Mouse (Mus musculus): ENCODE data around the gene Eya2. TPM values are rescaled to one million over a fixed set of nuclear protein-coding genes. Genes with fewer than 3 reads are reported as not detected.

The Eya2 gene
- polyA plus RNA-seq, 2 experiments = 18.8 to 32.6 TPM

GRCm38 (mm10) chr2:165600926-165601325, 6.1 kb downstream of the Eya2 start:
- Histone ChIP-seq H3K27me3 (ENCODE audit: control insufficient read depth, insufficient read depth, low read length) (peaks cover 21% of the 10 kb centered on the region), H3K9me3 (ENCODE audit: control insufficient read depth, low read length) (no peaks in the 10 kb centered on the region), H3K9ac (ENCODE audit: low read depth, low read length, severe bottlenecking) (no peak overlapping the region), H3K4me1 (ENCODE audit: control insufficient read depth, insufficient read depth, low read length) (peaks cover 46% of the 10 kb centered on the region), H3K4me2 (replicated peaks; ENCODE audit: low read depth, low read length, severe bottlenecking) (no peak overlapping the region; the same call in 1 of the 2 replicates), H3K36me3 (ENCODE audit: control insufficient read depth, insufficient read depth, low read length) (no peaks in the 10 kb centered on the region), H3K4me3 (replicated peaks; ENCODE audit: low read length) (no peak overlapping the region), H3K27ac (replicated peaks; ENCODE audit: low read depth, low read length) (0 out of 2 replicates have a peak overlapping the region, but pooled peaks have one; percentile 10)
- DNase-seq (ENCODE audit: low spot score) (peak; percentile 36), ATAC-seq (ENCODE audit: low FRiP score, low read depth) (0 out of 2 replicates have a peak, but pooled peaks have one; percentile 14)
- TF ChIP-seq POLR2A (IDR thresholded peaks at IDR 0.05; ENCODE audit: borderline replicate concordance, extremely low read depth, insufficient read depth, insufficient read length) = no peak
- 33% methylated on average over 13 of the region's 13 CpGs for WGBS

DNA sequence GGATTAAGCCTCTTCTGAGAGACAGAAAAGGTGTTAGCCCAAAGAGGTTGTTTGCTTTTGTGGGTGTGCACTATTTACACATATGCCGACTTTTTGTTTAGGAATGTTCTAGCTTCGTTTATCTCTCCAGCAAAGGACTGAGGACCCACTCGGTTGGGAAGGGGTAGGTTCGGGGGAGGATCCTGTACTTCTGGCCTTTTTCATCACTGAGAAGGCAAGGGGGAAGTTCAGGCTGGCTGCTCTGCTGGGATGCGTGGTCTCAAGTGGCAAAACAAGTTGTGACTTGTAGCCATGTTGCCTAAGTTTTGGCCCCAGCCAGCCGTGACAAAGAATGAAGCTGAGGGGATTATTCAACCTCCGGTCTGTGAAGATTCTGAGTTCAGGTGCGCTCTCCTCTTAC, 6.8 kb downstream of the Eya2 start:
- WGBS = 45% methylated on average over 8 of the region's 8 CpGs
- Histone ChIP-seq H3K9me3 (ENCODE audit: control insufficient read depth, low read length) (no peaks in the 10 kb centered on the region), H3K4me2 (replicated peaks; ENCODE audit: low read depth, low read length, severe bottlenecking) (no peak overlapping the region), H3K4me1 (ENCODE audit: control insufficient read depth, insufficient read depth, low read length) (peaks cover 41% of the 10 kb centered on the region), H3K4me3 (replicated peaks; ENCODE audit: low read length) (no peak overlapping the region), H3K27ac (replicated peaks; ENCODE audit: low read depth, low read length) (no peak overlapping the region), H3K27me3 (ENCODE audit: control insufficient read depth, insufficient read depth, low read length) (peaks cover 15% of the 10 kb centered on the region), H3K9ac (ENCODE audit: low read depth, low read length, severe bottlenecking) (no peak overlapping the region), H3K36me3 (ENCODE audit: control insufficient read depth, insufficient read depth, low read length) (no peaks in the 10 kb centered on the region)
- no peak for TF ChIP-seq POLR2A (IDR thresholded peaks at IDR 0.05; ENCODE audit: borderline replicate concordance, extremely low read depth, insufficient read depth, insufficient read length)
- DNase-seq (ENCODE audit: low spot score) (no peak), ATAC-seq (ENCODE audit: low FRiP score, low read depth) (no peak)

GRCm38 (mm10) chr2:165603775-165604174, 8.9 kb downstream of the Eya2 start:
- Histone ChIP-seq H3K4me1 (ENCODE audit: control insufficient read depth, insufficient read depth, low read length) (peaks cover 29% of the 10 kb centered on the region), H3K9ac (ENCODE audit: low read depth, low read length, severe bottlenecking) (no peak overlapping the region), H3K27ac (replicated peaks; ENCODE audit: low read depth, low read length) (no peak overlapping the region), H3K36me3 (ENCODE audit: control insufficient read depth, insufficient read depth, low read length) (no peaks in the 10 kb centered on the region), H3K9me3 (ENCODE audit: control insufficient read depth, low read length) (no peaks in the 10 kb centered on the region), H3K4me3 (replicated peaks; ENCODE audit: low read length) (no peak overlapping the region), H3K4me2 (replicated peaks; ENCODE audit: low read depth, low read length, severe bottlenecking) (no peak overlapping the region), H3K27me3 (ENCODE audit: control insufficient read depth, insufficient read depth, low read length) (no peaks in the 10 kb centered on the region)
- DNase-seq (ENCODE audit: low spot score) = no peak
- ATAC-seq (ENCODE audit: low FRiP score, low read depth) = no peak
- no peak for TF ChIP-seq POLR2A (IDR thresholded peaks at IDR 0.05; ENCODE audit: borderline replicate concordance, extremely low read depth, insufficient read depth, insufficient read length)
- 50% methylated on average over 8 of the region's 8 CpGs for WGBS

DNA sequence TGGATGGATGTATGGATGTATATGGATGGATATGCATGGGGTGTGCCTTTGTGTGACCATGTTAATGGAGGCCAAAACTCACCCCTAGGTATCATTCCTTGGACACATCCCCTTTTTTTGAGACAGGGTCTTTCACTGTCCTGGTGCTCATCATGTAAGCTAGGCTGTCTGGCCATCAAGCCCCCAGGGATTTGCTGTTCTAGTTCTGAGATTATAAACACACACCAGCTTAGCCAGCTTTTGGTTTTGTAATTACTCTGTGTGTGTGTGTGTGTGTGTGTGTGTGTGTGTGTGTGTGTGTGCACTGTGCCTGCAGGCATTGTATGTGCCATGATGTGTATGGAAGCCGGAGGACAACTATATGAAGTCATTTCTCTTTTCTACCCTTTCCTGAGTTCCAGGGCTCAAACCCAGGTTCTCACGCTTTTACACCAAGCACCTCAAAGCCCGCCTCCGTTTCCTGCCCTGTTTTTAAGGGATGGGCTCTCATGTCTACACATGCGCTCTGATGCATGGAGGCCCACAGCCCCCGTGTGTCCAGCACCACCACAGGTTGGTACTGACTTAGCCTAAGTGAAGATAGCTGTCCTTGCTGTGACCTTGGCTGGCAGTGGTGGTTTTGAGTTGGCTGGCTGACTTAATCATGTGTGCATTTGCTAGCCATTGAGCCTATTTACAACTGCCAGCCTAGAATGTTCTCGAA, 16.9 kb downstream of the Eya2 start:
- Histone ChIP-seq H3K9me3 (ENCODE audit: control insufficient read depth, low read length) (no peaks in the 10 kb centered on the region), H3K4me2 (replicated peaks; ENCODE audit: low read depth, low read length, severe bottlenecking) (no peak overlapping the region), H3K9ac (ENCODE audit: low read depth, low read length, severe bottlenecking) (no peak overlapping the region), H3K4me1 (ENCODE audit: control insufficient read depth, insufficient read depth, low read length) (peaks cover 3% of the 10 kb centered on the region; the same call in 1 of the 2 replicates), H3K36me3 (ENCODE audit: control insufficient read depth, insufficient read depth, low read length) (no peaks in the 10 kb centered on the region), H3K27ac (replicated peaks; ENCODE audit: low read depth, low read length) (no peak overlapping the region), H3K4me3 (replicated peaks; ENCODE audit: low read length) (no peak overlapping the region), H3K27me3 (ENCODE audit: control insufficient read depth, insufficient read depth, low read length) (no peaks in the 10 kb centered on the region)
- no peak for TF ChIP-seq POLR2A (IDR thresholded peaks at IDR 0.05; ENCODE audit: borderline replicate concordance, extremely low read depth, insufficient read depth, insufficient read length)
- DNase-seq (ENCODE audit: low spot score) = no peak
- ATAC-seq (ENCODE audit: low FRiP score, low read depth) = no peak
- 85% methylated on average over 7 of the region's 7 CpGs for WGBS

GRCm38 (mm10) chr2:165613741-165614339, 19.0 kb downstream of the Eya2 start:
- DNase-seq (ENCODE audit: low spot score) = no peak
- Histone ChIP-seq H3K9ac (ENCODE audit: low read depth, low read length, severe bottlenecking) (no peak overlapping the region; the same call in 1 of the 2 replicates), H3K27ac (replicated peaks; ENCODE audit: low read depth, low read length) (no peak overlapping the region), H3K4me3 (replicated peaks; ENCODE audit: low read length) (no peak overlapping the region), H3K4me1 (ENCODE audit: control insufficient read depth, insufficient read depth, low read length) (peaks cover 3% of the 10 kb centered on the region; the same call in 1 of the 2 replicates), H3K27me3 (ENCODE audit: control insufficient read depth, insufficient read depth, low read length) (no peaks in the 10 kb centered on the region), H3K4me2 (replicated peaks; ENCODE audit: low read depth, low read length, severe bottlenecking) (no peak overlapping the region), H3K9me3 (ENCODE audit: control insufficient read depth, low read length) (no peaks in the 10 kb centered on the region), H3K36me3 (ENCODE audit: control insufficient read depth, insufficient read depth, low read length) (no peaks in the 10 kb centered on the region)
- WGBS = 63% methylated on average over 13 of the region's 13 CpGs
- no peak for ATAC-seq (ENCODE audit: low FRiP score, low read depth)
- TF ChIP-seq POLR2A (IDR thresholded peaks at IDR 0.05; ENCODE audit: borderline replicate concordance, extremely low read depth, insufficient read depth, insufficient read length) = no peak
